Mouse (Mus musculus): ENCODE measurements at regions not wholly inside any gene's neighbourhood (a gene's known extent, or its start where the extent isn't known, plus 50 kb on each side); places are given as distances from the start of the nearest gene placed in this dataset.

DNA sequence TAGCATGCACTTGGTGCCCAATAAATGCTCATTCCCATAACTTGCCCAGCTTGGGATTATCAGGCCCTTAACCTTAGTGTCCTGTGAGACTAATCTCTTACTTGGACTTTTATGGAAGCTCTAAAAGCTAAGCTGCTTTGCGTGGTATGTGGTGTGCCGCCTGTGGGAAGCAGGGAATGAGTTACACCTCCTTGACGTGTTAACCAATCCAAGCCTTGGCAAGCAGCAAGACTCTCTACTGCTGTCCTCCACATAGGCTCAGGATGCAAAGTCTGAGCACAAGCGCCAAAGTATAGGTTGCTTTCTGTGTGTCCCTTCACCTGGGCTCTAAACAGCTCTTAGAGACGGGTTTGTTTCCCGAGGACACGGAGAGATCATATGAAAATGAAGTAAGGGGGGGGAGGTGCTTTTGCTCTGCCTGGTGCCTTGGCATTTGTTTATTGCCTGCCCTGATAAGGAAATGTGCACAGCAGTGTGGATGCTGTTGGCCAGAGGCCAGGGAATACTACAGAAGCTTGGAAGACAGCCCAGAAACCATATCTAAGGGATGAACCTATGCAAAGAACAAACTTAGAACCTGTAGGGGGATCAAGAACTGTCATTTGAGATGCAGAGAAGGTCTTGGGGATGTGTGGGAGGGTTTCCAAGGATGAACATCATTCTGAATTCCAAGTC, 719.6 kb downstream of the Defb40 start:
- WGBS = 72% methylated on average over 7 of the region's 7 CpGs
- no peak for ATAC-seq (ENCODE audit: insufficient read depth, low FRiP score)
- H3K27me3 ChIP-seq (ENCODE audit: control insufficient read depth, insufficient read depth, low read length) = no peaks in the 10 kb centered on the region
- no peak overlapping the region for H3K4me2 ChIP-seq (ENCODE audit: low read depth, low read length)
- no peak overlapping the region for H3K9ac ChIP-seq (ENCODE audit: low read length)
- H3K4me1 ChIP-seq (ENCODE audit: control insufficient read depth, insufficient read depth, low read length) = no peaks in the 10 kb centered on the region
- H3K36me3 ChIP-seq (ENCODE audit: control insufficient read depth, insufficient read depth, low read length) = no peaks in the 10 kb centered on the region
- no peaks in the 10 kb centered on the region for H3K9me3 ChIP-seq (replicated peaks; ENCODE audit: control insufficient read depth, low read length)
- no peak overlapping the region for H3K27ac ChIP-seq (ENCODE audit: low read length)
- H3K4me3 ChIP-seq (replicated peaks; ENCODE audit: low read length) = no peak overlapping the region

- Histone ChIP-seq H3K27me3 (ENCODE audit: control insufficient read depth, insufficient read depth, low read length) (no peaks in the 10 kb centered on the region), H3K9me3 (replicated peaks; ENCODE audit: control insufficient read depth, low read length) (no peaks in the 10 kb centered on the region), H3K4me3 (replicated peaks; ENCODE audit: low read length) (no peak overlapping the region), H3K36me3 (ENCODE audit: control insufficient read depth, insufficient read depth, low read length) (no peaks in the 10 kb centered on the region), H3K4me2 (ENCODE audit: low read depth, low read length) (no peak overlapping the region), H3K9ac (ENCODE audit: low read length) (no peak overlapping the region), H3K4me1 (ENCODE audit: control insufficient read depth, insufficient read depth, low read length) (no peaks in the 10 kb centered on the region), H3K27ac (ENCODE audit: low read length) (no peak overlapping the region)
- no peak for ATAC-seq (ENCODE audit: insufficient read depth, low FRiP score)
- 83% methylated on average over 12 of the region's 12 CpGs for WGBS
Observed at GRCm38 (mm10) chr8:18246299-18246698, 731.8 kb downstream of the Defb40 start.

GRCm38 (mm10) chr8:18217599-18217998, 760.5 kb downstream of the Defb40 start:
- Histone ChIP-seq H3K9ac (ENCODE audit: low read length) (no peak overlapping the region), H3K4me1 (ENCODE audit: control insufficient read depth, insufficient read depth, low read length) (no peaks in the 10 kb centered on the region), H3K27ac (ENCODE audit: low read length) (no peak overlapping the region), H3K9me3 (replicated peaks; ENCODE audit: control insufficient read depth, low read length) (no peaks in the 10 kb centered on the region), H3K4me2 (ENCODE audit: low read depth, low read length) (no peak overlapping the region), H3K27me3 (ENCODE audit: control insufficient read depth, insufficient read depth, low read length) (no peaks in the 10 kb centered on the region), H3K36me3 (ENCODE audit: control insufficient read depth, insufficient read depth, low read length) (no peaks in the 10 kb centered on the region), H3K4me3 (replicated peaks; ENCODE audit: low read length) (no peak overlapping the region)
- no peak for ATAC-seq (ENCODE audit: insufficient read depth, low FRiP score)
- 80% methylated on average over 2 of the region's 2 CpGs for WGBS

DNA sequence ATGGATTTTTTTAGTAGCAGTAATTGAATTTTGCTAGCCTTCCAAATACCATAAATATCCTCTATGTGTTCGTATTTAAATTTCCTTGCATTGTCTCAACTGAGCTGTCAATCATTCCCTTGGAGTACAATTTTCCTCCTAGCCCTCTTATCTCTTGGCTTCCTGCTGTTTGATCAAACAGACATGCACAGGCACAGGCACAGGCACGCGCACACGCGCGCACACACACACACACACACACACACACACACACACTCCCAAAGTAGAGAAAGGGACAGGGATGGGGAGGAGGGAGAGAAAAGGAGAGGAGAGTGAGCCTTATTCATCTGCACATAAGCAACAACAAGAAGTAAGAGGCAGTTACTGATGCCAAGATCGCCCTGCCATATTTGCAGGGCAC, 760.9 kb downstream of the Defb40 start:
- Histone ChIP-seq H3K36me3 (ENCODE audit: control insufficient read depth, insufficient read depth, low read length) (no peaks in the 10 kb centered on the region), H3K27ac (ENCODE audit: low read length) (no peak overlapping the region), H3K27me3 (ENCODE audit: control insufficient read depth, insufficient read depth, low read length) (no peaks in the 10 kb centered on the region), H3K4me3 (replicated peaks; ENCODE audit: low read length) (no peak overlapping the region), H3K4me1 (ENCODE audit: control insufficient read depth, insufficient read depth, low read length) (no peaks in the 10 kb centered on the region), H3K9ac (ENCODE audit: low read length) (no peak overlapping the region), H3K4me2 (ENCODE audit: low read depth, low read length) (no peak overlapping the region), H3K9me3 (replicated peaks; ENCODE audit: control insufficient read depth, low read length) (no peaks in the 10 kb centered on the region)
- WGBS = 73% methylated on average over 7 of the region's 7 CpGs
- ATAC-seq (ENCODE audit: insufficient read depth, low FRiP score) = no peak

DNA sequence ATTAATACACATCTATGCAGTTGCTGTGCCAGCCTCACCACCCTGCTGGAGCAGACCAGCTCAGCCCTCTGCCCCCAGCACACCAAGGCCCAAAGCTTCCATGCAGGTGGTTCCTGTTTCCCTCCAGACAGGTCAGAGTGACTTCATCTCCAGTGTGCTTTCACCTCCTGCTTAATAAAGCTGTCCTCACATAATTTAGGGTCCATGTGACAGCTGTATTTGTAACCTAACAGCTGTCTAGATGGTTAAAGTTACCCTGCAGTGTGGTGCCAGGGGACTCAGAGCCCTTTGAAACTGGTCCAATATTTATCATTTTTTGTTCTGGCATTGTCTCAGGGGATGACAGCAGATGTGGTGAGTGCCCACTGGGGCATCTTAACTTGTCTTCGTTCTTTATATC, 761.5 kb downstream of the Defb40 start:
- Histone ChIP-seq H3K27ac (ENCODE audit: low read length) (no peak overlapping the region), H3K27me3 (ENCODE audit: control insufficient read depth, insufficient read depth, low read length) (no peaks in the 10 kb centered on the region), H3K4me2 (ENCODE audit: low read depth, low read length) (no peak overlapping the region), H3K36me3 (ENCODE audit: control insufficient read depth, insufficient read depth, low read length) (no peaks in the 10 kb centered on the region), H3K4me1 (ENCODE audit: control insufficient read depth, insufficient read depth, low read length) (no peaks in the 10 kb centered on the region), H3K9me3 (replicated peaks; ENCODE audit: control insufficient read depth, low read length) (no peaks in the 10 kb centered on the region), H3K4me3 (replicated peaks; ENCODE audit: low read length) (no peak overlapping the region), H3K9ac (ENCODE audit: low read length) (no peak overlapping the region)
- WGBS = 61% methylated on average over 1 of the region's 1 CpGs
- no peak for ATAC-seq (ENCODE audit: insufficient read depth, low FRiP score)

DNA sequence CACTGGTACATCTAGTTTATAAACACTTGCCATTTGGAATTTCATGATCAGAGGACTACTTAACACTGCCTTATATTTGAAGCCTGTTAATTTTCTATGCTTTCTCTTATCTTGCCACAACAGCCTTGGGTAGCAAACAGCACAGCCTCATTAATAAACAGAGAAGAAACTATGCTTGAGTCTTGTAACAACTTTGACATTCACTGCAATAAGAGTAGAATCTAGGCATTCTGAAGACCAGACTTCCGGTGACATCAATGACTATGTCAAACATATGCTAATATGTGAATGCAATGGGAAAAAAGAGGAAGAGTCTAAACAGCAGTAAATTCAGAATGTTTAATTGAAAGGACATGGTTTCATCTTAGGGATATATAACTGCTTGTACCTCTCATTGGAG, 768.0 kb downstream of the Defb40 start:
- H3K36me3 ChIP-seq (ENCODE audit: control insufficient read depth, insufficient read depth, low read length) = no peaks in the 10 kb centered on the region
- H3K4me3 ChIP-seq (replicated peaks; ENCODE audit: low read length) = no peak overlapping the region
- 89% methylated on average over 1 of the region's 1 CpGs for WGBS
- H3K9me3 ChIP-seq (replicated peaks; ENCODE audit: control insufficient read depth, low read length) = no peaks in the 10 kb centered on the region
- H3K9ac ChIP-seq (ENCODE audit: low read length) = no peak overlapping the region
- no peak overlapping the region for H3K27ac ChIP-seq (ENCODE audit: low read length)
- no peaks in the 10 kb centered on the region for H3K27me3 ChIP-seq (ENCODE audit: control insufficient read depth, insufficient read depth, low read length)
- ATAC-seq (ENCODE audit: insufficient read depth, low FRiP score) = no peak
- no peak overlapping the region for H3K4me2 ChIP-seq (ENCODE audit: low read depth, low read length)
- H3K4me1 ChIP-seq (ENCODE audit: control insufficient read depth, insufficient read depth, low read length) = no peaks in the 10 kb centered on the region

DNA sequence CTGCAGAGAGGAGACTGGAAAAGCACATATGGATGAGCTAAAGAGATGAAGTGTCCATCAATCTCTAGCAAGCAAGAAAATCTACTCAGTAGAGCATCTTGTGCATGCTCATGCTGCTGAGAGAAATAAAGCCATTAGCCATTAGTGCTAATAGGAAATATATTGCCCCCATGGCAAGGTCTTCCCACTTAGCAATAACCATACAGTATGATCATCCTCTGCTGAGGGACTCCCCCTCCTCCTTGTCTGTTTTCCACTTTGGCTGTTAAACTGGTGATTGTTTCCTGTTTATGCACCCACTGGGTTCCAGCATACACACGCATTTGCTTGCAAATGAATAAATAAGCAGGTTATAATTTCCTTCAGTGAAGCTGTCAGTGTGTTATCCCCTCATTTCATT, 769.4 kb downstream of the Defb40 start:
- Histone ChIP-seq H3K4me2 (ENCODE audit: low read depth, low read length) (no peak overlapping the region), H3K9me3 (replicated peaks; ENCODE audit: control insufficient read depth, low read length) (no peaks in the 10 kb centered on the region), H3K36me3 (ENCODE audit: control insufficient read depth, insufficient read depth, low read length) (no peaks in the 10 kb centered on the region), H3K9ac (ENCODE audit: low read length) (no peak overlapping the region), H3K27ac (ENCODE audit: low read length) (no peak overlapping the region), H3K4me3 (replicated peaks; ENCODE audit: low read length) (no peak overlapping the region), H3K4me1 (ENCODE audit: control insufficient read depth, insufficient read depth, low read length) (no peaks in the 10 kb centered on the region), H3K27me3 (ENCODE audit: control insufficient read depth, insufficient read depth, low read length) (no peaks in the 10 kb centered on the region)
- no peak for ATAC-seq (ENCODE audit: insufficient read depth, low FRiP score)
- 53% methylated on average over 1 of the region's 1 CpGs for WGBS

GRCm38 (mm10) chr8:18187486-18187885, 790.6 kb downstream of the Defb40 start:
- Histone ChIP-seq H3K36me3 (ENCODE audit: control insufficient read depth, insufficient read depth, low read length) (no peaks in the 10 kb centered on the region), H3K4me1 (ENCODE audit: control insufficient read depth, insufficient read depth, low read length) (no peaks in the 10 kb centered on the region), H3K4me2 (ENCODE audit: low read depth, low read length) (no peak overlapping the region), H3K27me3 (ENCODE audit: control insufficient read depth, insufficient read depth, low read length) (no peaks in the 10 kb centered on the region), H3K9me3 (replicated peaks; ENCODE audit: control insufficient read depth, low read length) (no peaks in the 10 kb centered on the region), H3K27ac (ENCODE audit: low read length) (no peak overlapping the region), H3K9ac (ENCODE audit: low read length) (no peak overlapping the region), H3K4me3 (replicated peaks; ENCODE audit: low read length) (no peak overlapping the region)
- no peak for ATAC-seq (ENCODE audit: insufficient read depth, low FRiP score)

DNA sequence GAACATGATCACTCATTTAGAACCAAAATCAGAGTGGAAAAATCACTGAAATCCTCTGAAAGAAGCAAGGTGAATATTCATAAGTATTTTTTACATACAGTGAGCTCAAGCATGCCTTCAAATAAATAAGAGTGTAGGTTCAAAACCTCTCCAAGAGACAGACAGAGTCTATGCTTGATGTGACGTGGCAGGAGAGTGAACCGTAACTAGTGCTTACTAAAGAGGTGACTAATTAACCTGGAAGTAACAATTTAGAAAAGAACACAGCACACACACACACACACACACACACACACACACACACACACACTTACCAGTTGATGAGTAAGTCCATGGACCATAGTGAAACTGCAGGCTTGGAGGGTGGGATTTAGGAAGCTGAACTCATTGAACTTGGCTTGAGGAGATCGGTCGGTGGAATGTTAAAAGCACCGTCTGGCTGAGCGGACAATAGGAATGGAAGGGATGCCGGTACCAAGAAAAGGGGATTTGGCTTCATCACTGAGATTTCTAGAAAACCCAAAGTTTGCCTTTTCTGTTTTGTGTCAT, 802.4 kb downstream of the Defb40 start:
- no peak for ATAC-seq (ENCODE audit: insufficient read depth, low FRiP score)
- 81% methylated on average over 7 of the region's 7 CpGs for WGBS
- Histone ChIP-seq H3K4me3 (replicated peaks; ENCODE audit: low read length) (no peak overlapping the region), H3K27me3 (ENCODE audit: control insufficient read depth, insufficient read depth, low read length) (no peaks in the 10 kb centered on the region), H3K4me2 (ENCODE audit: low read depth, low read length) (no peak overlapping the region), H3K9ac (ENCODE audit: low read length) (no peak overlapping the region), H3K9me3 (replicated peaks; ENCODE audit: control insufficient read depth, low read length) (no peaks in the 10 kb centered on the region), H3K36me3 (ENCODE audit: control insufficient read depth, insufficient read depth, low read length) (no peaks in the 10 kb centered on the region), H3K27ac (ENCODE audit: low read length) (no peak overlapping the region), H3K4me1 (ENCODE audit: control insufficient read depth, insufficient read depth, low read length) (no peaks in the 10 kb centered on the region)
